Mouse (Mus musculus): Measurements from ENCODE around the gene Ola1. TPM values are rescaled to one million over a fixed set of nuclear protein-coding genes. Genes with fewer than 3 reads are reported as not detected.

The Ola1 gene
- polyA plus RNA-seq, 1 experiment from 2014 or later, result 112 TPM

DNA sequence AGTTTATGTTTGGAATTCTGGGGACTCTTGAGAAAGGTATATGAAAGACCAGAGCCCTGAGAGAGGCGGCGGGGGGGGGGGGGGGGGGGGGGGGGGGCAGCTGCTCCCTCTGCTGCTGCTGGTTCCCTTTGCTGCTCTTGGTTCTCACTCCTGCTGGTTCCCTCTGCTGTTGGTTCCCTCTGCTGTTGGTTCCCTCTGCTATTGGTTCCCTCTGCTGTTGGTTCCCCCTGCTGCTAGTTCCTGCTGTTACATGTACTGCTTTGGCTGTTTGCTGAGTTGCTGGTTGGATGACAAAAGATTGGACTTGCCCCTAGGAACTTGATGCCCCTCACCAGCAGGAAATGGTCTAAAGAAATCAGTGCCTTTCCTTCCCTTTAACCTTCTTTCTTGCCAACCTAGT is 138.6 kb downstream of the Ola1 start:
- Histone ChIP-seq H3K4me3 (no peak overlapping the region), H3K4me1 (peaks cover 18% of the 10 kb centered on the region), H3K36me3 (replicated peaks) (no peaks in the 10 kb centered on the region), H3K27me3 (ENCODE audit: poor library complexity, severe bottlenecking) (peaks cover 10% of the 10 kb centered on the region; the same call in 1 of the 2 replicates), H3K27ac (no peak overlapping the region), H3K9me3 (0 out of 2 replicates have a peak, but pooled peaks cover 4% of the 10 kb centered on the region)
- no peak for DNase-seq (ENCODE audit: extremely low spot score, low spot score)
- 33% methylated on average over 1 of the region's 2 CpGs for WGBS

GRCm38 (mm10) chr2:73079311-73079710 is 139.4 kb downstream of the Ola1 start:
- H3K4me1 ChIP-seq, result peaks cover 18% of the 10 kb centered on the region
- H3K9me3 ChIP-seq, result no peaks in the 10 kb centered on the region
- WGBS, result 76% methylated on average over 15 of the region's 15 CpGs
- DNase-seq (ENCODE audit: extremely low spot score, low spot score), result no peak
- H3K36me3 ChIP-seq (replicated peaks), result no peaks in the 10 kb centered on the region
- no peak overlapping the region for H3K4me3 ChIP-seq
- peaks cover 10% of the 10 kb centered on the region; the same call in 1 of the 2 replicates for H3K27me3 ChIP-seq (ENCODE audit: poor library complexity, severe bottlenecking)
- peak overlapping the region; percentile 51; the same call in 1 of the 2 replicates for H3K27ac ChIP-seq

- no peak overlapping the region for H3K4me3 ChIP-seq
- H3K27me3 ChIP-seq (ENCODE audit: poor library complexity, severe bottlenecking), result peaks cover 26% of the 10 kb centered on the region
- H3K9me3 ChIP-seq, result no peaks in the 10 kb centered on the region
- no peak for DNase-seq (ENCODE audit: extremely low spot score, low spot score)
- H3K36me3 ChIP-seq (replicated peaks), result no peaks in the 10 kb centered on the region
- H3K4me1 ChIP-seq, result peaks cover 8% of the 10 kb centered on the region
- no peak overlapping the region for H3K27ac ChIP-seq
- 94% methylated on average over 11 of the region's 11 CpGs for WGBS
Measured at GRCm38 (mm10) chr2:73073811-73074472, 144.8 kb downstream of the Ola1 start.

DNA sequence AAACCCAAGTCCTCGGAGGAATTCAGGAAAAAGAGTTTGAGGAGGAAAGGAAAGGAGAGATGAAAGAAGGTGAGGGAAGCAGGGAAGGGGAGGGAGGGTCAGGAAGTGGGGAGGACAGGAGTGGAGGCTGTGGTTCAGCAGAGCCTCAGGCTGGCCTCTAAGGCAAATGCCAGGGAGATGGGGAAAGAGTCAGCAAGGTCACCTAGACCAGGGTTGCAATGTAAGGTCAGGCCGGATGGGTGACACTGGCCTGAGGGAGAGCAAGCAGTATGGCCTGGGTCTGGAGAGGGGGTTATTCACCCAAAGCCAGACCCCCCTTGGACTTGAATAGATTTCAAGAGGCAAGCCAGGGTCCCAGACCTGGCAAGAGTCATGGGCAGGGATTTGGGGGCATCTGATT is 147.5 kb downstream of the Ola1 start:
- Histone ChIP-seq H3K4me3 (no peak overlapping the region), H3K4me1 (peaks cover 16% of the 10 kb centered on the region), H3K9me3 (no peaks in the 10 kb centered on the region), H3K27ac (no peak overlapping the region), H3K27me3 (ENCODE audit: poor library complexity, severe bottlenecking) (peaks cover 44% of the 10 kb centered on the region), H3K36me3 (replicated peaks) (no peaks in the 10 kb centered on the region)
- 80% methylated on average over 2 of the region's 2 CpGs for WGBS
- DNase-seq (ENCODE audit: extremely low spot score, low spot score), result no peak

DNA sequence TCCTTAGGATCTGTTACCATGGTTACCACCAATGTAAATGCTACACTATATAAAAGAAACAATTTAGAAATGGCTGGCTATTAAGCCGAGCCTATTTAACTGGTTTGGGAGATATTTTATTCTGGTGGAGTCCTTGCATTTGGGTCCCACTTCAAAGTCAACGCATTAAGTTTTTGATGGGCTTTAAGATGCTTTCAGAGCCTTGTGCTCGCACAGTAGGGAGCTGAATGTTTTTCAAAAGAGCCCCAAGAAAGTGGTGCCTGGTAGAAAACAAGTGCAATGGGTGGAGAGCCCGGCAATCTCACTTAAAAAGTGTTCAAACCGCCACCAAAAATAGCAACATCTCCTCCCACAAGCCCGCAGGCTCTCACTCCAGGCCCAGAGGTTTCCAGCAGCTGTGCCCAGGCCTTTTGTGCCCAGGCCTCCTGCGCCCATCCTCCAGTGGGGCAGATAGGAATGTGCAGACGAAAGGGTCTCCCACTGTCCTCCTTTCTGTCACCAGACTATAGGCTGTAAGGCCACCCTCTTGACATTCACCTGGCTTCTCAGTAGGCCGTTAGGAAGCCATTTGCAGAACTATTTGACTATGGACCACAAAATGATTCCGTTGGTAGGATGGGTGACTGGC is 148.2 kb downstream of the Ola1 start:
- Histone ChIP-seq H3K4me3 (no peak overlapping the region), H3K4me1 (peaks cover 18% of the 10 kb centered on the region), H3K36me3 (replicated peaks) (no peaks in the 10 kb centered on the region), H3K27me3 (ENCODE audit: poor library complexity, severe bottlenecking) (peaks cover 44% of the 10 kb centered on the region), H3K9me3 (no peaks in the 10 kb centered on the region), H3K27ac (no peak overlapping the region)
- no peak for DNase-seq (ENCODE audit: extremely low spot score, low spot score)
- WGBS, result 42% methylated on average over 10 of the region's 10 CpGs

DNA sequence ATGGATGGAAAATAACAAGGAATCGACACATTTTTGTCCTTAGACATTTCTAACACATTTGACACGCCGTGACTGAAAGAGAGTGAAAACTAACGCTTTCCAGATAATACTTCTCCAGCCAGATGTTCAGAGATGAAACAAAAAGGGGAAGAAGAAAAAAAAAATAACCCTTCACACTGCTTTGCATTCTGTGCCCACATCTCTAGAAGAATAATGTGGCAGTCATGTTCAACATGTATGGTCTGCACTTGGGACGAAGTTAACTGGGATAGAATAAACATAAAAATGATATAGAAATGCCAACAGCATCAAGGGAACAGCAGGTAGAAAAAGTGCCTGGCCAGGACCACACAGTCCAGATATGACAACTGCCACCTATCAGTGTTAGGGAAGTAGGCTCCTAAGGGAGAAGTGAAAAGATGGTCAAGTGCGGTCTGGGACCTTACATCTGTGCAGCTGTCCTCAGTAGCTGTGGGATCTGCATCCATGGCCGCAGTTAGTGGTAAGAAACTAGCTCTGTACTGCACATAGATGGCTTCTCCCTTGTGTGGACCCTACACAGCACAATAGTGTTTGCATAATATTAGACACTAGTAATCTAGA is 149.4 kb downstream of the Ola1 start:
- no peak overlapping the region for H3K4me3 ChIP-seq
- no peaks in the 10 kb centered on the region for H3K9me3 ChIP-seq
- H3K27me3 ChIP-seq (ENCODE audit: poor library complexity, severe bottlenecking), result peaks cover 44% of the 10 kb centered on the region
- H3K4me1 ChIP-seq, result peaks cover 18% of the 10 kb centered on the region
- no peak for DNase-seq (ENCODE audit: extremely low spot score, low spot score)
- H3K36me3 ChIP-seq (replicated peaks), result no peaks in the 10 kb centered on the region
- H3K27ac ChIP-seq, result no peak overlapping the region
- WGBS, result 88% methylated on average over 7 of the region's 7 CpGs

GRCm38 (mm10) chr2:73066307-73067167 is 152.2 kb downstream of the Ola1 start:
- peaks cover 28% of the 10 kb centered on the region for H3K27me3 ChIP-seq (ENCODE audit: poor library complexity, severe bottlenecking)
- H3K36me3 ChIP-seq (replicated peaks), result no peaks in the 10 kb centered on the region
- no peak overlapping the region for H3K27ac ChIP-seq
- H3K9me3 ChIP-seq, result no peaks in the 10 kb centered on the region
- H3K4me1 ChIP-seq, result peaks cover 18% of the 10 kb centered on the region
- WGBS, result 35% methylated on average over 20 of the region's 20 CpGs
- DNase-seq (ENCODE audit: extremely low spot score, low spot score), result no peak
- no peak overlapping the region for H3K4me3 ChIP-seq

DNA sequence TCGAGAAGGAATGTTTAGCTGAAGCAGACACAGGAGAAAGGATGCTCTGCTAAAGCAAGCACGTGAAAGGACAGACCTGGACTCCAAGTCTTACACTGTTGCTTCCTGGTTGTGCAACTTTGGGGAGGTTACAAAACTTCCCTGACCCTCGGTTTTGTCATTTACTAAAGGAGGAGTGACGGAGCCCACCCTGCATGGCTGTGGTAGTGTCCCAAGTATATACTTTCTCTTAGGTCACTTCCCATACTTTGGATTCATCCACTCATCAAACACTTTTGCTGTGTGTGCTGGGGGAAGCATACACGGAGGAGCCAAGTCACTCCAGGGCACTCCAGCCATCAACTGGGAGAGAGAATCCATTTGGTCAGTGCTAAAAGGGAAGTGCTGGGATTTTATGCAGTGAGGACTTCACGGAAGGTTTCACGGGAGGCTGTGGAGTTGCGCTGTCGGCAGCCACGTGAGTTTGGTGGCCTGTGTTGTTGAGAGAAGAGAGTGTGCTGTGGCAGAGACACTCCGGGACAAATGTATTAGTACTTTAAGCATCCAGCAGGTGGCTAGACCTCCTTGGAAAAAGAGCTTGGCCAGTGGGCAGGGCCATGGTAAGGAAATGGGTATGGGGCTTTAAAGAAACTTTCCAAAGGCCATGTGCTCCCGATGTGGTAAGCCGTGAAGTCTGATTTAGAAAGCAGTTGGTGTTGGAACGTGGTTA is 154.7 kb downstream of the Ola1 start:
- WGBS, result 80% methylated on average over 14 of the region's 14 CpGs
- no peak overlapping the region for H3K27ac ChIP-seq
- H3K36me3 ChIP-seq (replicated peaks), result no peaks in the 10 kb centered on the region
- peaks cover 17% of the 10 kb centered on the region for H3K4me1 ChIP-seq
- H3K27me3 ChIP-seq (ENCODE audit: poor library complexity, severe bottlenecking), result peaks cover 19% of the 10 kb centered on the region
- DNase-seq (ENCODE audit: extremely low spot score, low spot score), result no peak
- H3K9me3 ChIP-seq, result no peaks in the 10 kb centered on the region
- no peak overlapping the region for H3K4me3 ChIP-seq

- no peaks in the 10 kb centered on the region for H3K27me3 ChIP-seq (ENCODE audit: poor library complexity, severe bottlenecking)
- no peaks in the 10 kb centered on the region for H3K9me3 ChIP-seq
- no peak overlapping the region for H3K4me3 ChIP-seq
- DNase-seq (ENCODE audit: extremely low spot score, low spot score), result no peak
- 78% methylated on average over 6 of the region's 6 CpGs for WGBS
- no peaks in the 10 kb centered on the region for H3K36me3 ChIP-seq (replicated peaks)
- H3K4me1 ChIP-seq, result 0 out of 2 replicates have a peak, but pooled peaks cover 5% of the 10 kb centered on the region
- no peak overlapping the region for H3K27ac ChIP-seq
Measured at GRCm38 (mm10) chr2:73060259-73060585, 158.5 kb downstream of the Ola1 start.

GRCm38 (mm10) chr2:73059550-73060258 is 159.0 kb downstream of the Ola1 start:
- no peaks in the 10 kb centered on the region for H3K9me3 ChIP-seq
- H3K27me3 ChIP-seq (ENCODE audit: poor library complexity, severe bottlenecking), result no peaks in the 10 kb centered on the region
- H3K4me1 ChIP-seq, result 0 out of 2 replicates have a peak, but pooled peaks cover 5% of the 10 kb centered on the region
- H3K36me3 ChIP-seq (replicated peaks), result no peaks in the 10 kb centered on the region
- H3K27ac ChIP-seq, result no peak overlapping the region
- 42% methylated on average over 12 of the region's 12 CpGs for WGBS
- no peak for DNase-seq (ENCODE audit: extremely low spot score, low spot score)
- H3K4me3 ChIP-seq, result no peak overlapping the region

DNA sequence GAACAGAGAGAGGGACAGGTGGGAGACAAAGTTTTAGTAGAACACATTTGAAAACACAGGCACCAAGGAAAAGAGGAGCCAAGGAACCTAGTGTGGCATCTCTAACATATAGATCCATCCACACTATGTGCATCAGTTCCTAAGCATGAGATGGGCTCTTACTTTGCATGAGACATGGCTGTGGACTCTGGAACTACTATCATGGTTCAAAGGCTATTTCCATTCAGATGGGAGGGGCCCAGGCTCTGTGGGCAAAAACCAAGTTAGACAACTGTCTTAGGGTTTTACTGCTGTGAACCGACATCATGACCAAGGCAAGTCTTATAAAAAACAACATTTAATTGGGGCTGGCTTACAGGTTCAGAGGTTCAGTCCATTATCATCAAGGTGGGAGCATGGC is 160.4 kb downstream of the Ola1 start:
- Histone ChIP-seq H3K27ac (no peak overlapping the region), H3K4me1 (0 out of 2 replicates have a peak, but pooled peaks cover 5% of the 10 kb centered on the region), H3K27me3 (ENCODE audit: poor library complexity, severe bottlenecking) (no peaks in the 10 kb centered on the region), H3K9me3 (no peaks in the 10 kb centered on the region; the same call in 1 of the 2 replicates), H3K36me3 (replicated peaks) (no peaks in the 10 kb centered on the region), H3K4me3 (no peak overlapping the region)
- 86% methylated on average over 1 of the region's 1 CpGs for WGBS
- DNase-seq (ENCODE audit: extremely low spot score, low spot score), result no peak

Data from forebrain, embryonic 10.5 days (tissue).